Mouse (Mus musculus): Measurements from ENCODE around the gene Rab30. TPM values are rescaled to one million over a fixed set of nuclear protein-coding genes. Genes with fewer than 3 reads are reported as not detected.

Rab30 gene
- polyA plus RNA-seq, 2 experiments: 1.9 to 6.8 TPM

DNA sequence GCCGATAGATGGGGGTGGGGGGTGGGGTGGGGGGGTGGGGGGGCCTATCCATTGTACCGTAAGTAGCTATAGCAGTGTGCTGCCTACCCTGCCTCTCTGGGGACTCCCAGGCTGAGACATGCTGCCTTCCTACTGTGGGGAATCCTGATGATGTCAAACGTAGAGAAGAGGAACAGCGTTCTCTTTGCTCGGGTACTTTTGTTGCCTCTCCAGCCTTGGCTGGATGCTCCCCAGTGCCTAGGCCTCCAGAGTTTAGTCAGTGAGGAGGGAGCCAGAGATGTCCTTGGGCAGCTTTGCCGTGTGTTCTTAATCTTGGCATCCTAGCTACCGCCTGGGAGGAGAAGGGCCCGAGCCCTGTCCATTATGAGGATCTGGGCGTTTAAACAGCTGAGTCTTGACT is 41.1 kb downstream of the Rab30 start:
- TF ChIP-seq EP300 (IDR thresholded peaks at IDR 0.05; ENCODE audit: low read depth) (no peak), CTCF (IDR thresholded peaks at IDR 0.05; ENCODE audit: low read depth) (no peak)
- Histone ChIP-seq H3K4me1 (replicated peaks; ENCODE audit: control insufficient read depth in 2 of 2, insufficient read depth in 2 of 2, low read length in 1 of 2) (no peaks in the 10 kb centered on the region), H3K27ac (no peak overlapping the region), H3K9me3 (ENCODE audit: control insufficient read depth, low read length) (no peaks in the 10 kb centered on the region), H3K27me3 (ENCODE audit: control insufficient read depth, insufficient read depth, low read length) (no peaks in the 10 kb centered on the region), H3K4me2 (ENCODE audit: low read depth) (no peak overlapping the region), H3K9ac (replicated peaks) (no peak overlapping the region), H3K4me3 (ENCODE audit: insufficient read depth in 1 of 2, low read depth in 2 of 2, low read length in 2 of 2) (no peak overlapping the region), H3K36me3 (replicated peaks; ENCODE audit: control insufficient read depth, insufficient read depth, low read depth) (no peaks in the 10 kb centered on the region)
- ATAC-seq (ENCODE audit: insufficient read depth): no peak
- no peak for DNase-seq (ENCODE audit: low read depth in 3 of 3, low spot score in 3 of 3)
- WGBS (ENCODE audit: insufficient replicate concordance): 77% methylated on average over 9 of the region's 9 CpGs

DNA sequence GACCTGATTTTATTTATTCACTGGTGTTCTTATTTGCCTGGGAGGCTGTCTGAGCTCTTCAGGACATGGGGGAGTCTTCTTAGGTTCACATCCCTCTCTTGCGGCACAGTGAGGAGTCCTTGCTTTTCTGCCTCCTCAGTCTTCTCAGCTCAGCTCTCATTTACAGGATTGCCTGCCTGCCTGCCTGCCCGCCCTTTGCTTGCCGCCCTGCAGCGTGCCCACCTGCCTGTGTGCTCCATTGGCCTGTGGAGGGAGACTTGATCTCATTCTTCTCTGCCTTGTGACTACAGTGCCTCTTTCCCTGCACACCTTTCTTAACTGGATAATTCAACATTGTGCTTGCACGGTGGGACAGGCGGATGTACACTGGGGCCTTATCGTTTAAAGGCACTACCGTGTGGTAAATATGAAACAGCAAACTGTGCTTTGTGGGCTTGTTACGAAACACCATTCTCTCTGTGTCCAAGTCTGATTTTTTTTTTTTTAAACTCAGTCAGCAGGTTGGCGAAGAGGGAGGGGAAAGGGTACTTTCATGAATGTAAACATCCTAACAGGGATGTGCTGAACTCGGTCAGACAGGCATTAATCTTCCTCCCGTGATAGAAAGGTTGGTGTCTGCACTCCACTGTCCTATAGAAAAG is 41.9 kb downstream of the Rab30 start:
- Histone ChIP-seq H3K27me3 (ENCODE audit: control insufficient read depth, insufficient read depth, low read length) (no peaks in the 10 kb centered on the region), H3K36me3 (replicated peaks; ENCODE audit: control insufficient read depth, insufficient read depth, low read depth) (no peaks in the 10 kb centered on the region), H3K9me3 (ENCODE audit: control insufficient read depth, low read length) (no peaks in the 10 kb centered on the region), H3K27ac (no peak overlapping the region), H3K4me1 (replicated peaks; ENCODE audit: control insufficient read depth in 2 of 2, insufficient read depth in 2 of 2, low read length in 1 of 2) (no peaks in the 10 kb centered on the region), H3K4me2 (ENCODE audit: low read depth) (no peak overlapping the region), H3K9ac (replicated peaks) (no peak overlapping the region), H3K4me3 (ENCODE audit: insufficient read depth in 1 of 2, low read depth in 2 of 2, low read length in 2 of 2) (no peak overlapping the region)
- TF ChIP-seq EP300 (IDR thresholded peaks at IDR 0.05; ENCODE audit: low read depth): no peak
- TF ChIP-seq CTCF (IDR thresholded peaks at IDR 0.05; ENCODE audit: low read depth): no peak
- no peak for ATAC-seq (ENCODE audit: insufficient read depth)
- 64% methylated on average over 12 of the region's 12 CpGs for WGBS (ENCODE audit: insufficient replicate concordance)
- DNase-seq (ENCODE audit: low read depth in 3 of 3, low spot score in 3 of 3): no peak

DNA sequence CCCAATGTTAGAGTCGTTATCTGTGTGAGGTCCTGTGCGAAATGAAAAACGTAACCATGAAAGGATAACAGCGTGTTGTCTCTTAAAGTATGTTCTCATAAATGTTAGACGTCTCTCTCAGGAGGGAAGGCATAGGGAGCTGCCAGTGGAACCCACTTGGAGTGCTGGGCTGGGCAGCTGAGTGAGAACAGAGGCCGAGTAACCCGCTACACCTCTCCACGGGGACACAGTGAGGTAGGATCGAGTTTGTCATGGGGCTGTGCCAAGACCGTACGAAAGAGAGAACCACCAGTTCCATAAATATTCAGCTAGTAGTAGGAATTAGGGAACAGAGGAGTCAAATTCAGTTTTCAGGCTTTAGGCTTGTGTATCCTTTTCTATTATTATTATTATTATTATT is 42.5 kb downstream of the Rab30 start:
- H3K4me1 ChIP-seq (replicated peaks; ENCODE audit: control insufficient read depth in 2 of 2, insufficient read depth in 2 of 2, low read length in 1 of 2): no peaks in the 10 kb centered on the region
- H3K27me3 ChIP-seq (ENCODE audit: control insufficient read depth, insufficient read depth, low read length): no peaks in the 10 kb centered on the region
- no peak for ATAC-seq (ENCODE audit: insufficient read depth)
- no peak overlapping the region for H3K27ac ChIP-seq
- DNase-seq (ENCODE audit: low read depth in 3 of 3, low spot score in 3 of 3): no peak
- H3K4me2 ChIP-seq (ENCODE audit: low read depth): no peak overlapping the region
- no peaks in the 10 kb centered on the region for H3K36me3 ChIP-seq (replicated peaks; ENCODE audit: control insufficient read depth, insufficient read depth, low read depth)
- 77% methylated on average over 11 of the region's 11 CpGs for WGBS (ENCODE audit: insufficient replicate concordance)
- H3K9ac ChIP-seq (replicated peaks): no peak overlapping the region
- H3K9me3 ChIP-seq (ENCODE audit: control insufficient read depth, low read length): no peaks in the 10 kb centered on the region
- TF ChIP-seq CTCF (IDR thresholded peaks at IDR 0.05; ENCODE audit: low read depth) (no peak), EP300 (IDR thresholded peaks at IDR 0.05; ENCODE audit: low read depth) (no peak)
- H3K4me3 ChIP-seq (ENCODE audit: insufficient read depth in 1 of 2, low read depth in 2 of 2, low read length in 2 of 2): no peak overlapping the region

DNA sequence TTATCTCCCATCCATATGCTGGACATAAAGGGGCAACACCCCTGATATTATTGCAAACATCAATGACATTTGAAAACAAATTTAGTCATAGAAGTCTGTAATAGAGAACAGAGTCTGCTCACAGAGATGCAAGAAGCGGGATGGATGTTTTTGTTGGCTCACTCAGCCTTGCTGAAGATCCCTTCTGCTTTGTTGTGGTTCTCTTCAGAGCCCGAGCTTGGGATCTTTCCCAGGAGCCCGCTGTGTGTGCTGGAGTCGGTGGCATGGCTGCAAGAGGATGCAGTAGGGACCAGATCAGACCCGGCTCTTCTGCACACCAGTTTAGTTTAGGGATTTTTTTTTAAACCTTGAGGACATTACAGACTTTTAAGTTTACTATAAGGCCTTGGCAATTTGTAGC is 54.3 kb downstream of the Rab30 start:
- no peaks in the 10 kb centered on the region for H3K27me3 ChIP-seq (ENCODE audit: control insufficient read depth, insufficient read depth, low read length)
- H3K36me3 ChIP-seq (replicated peaks; ENCODE audit: control insufficient read depth, insufficient read depth, low read depth): no peaks in the 10 kb centered on the region
- H3K9me3 ChIP-seq (ENCODE audit: control insufficient read depth, low read length): no peaks in the 10 kb centered on the region
- no peak overlapping the region for H3K9ac ChIP-seq (replicated peaks)
- no peak overlapping the region for H3K4me3 ChIP-seq (ENCODE audit: insufficient read depth in 1 of 2, low read depth in 2 of 2, low read length in 2 of 2)
- no peak overlapping the region for H3K4me2 ChIP-seq (ENCODE audit: low read depth)
- H3K4me1 ChIP-seq (replicated peaks; ENCODE audit: control insufficient read depth in 2 of 2, insufficient read depth in 2 of 2, low read length in 1 of 2): no peaks in the 10 kb centered on the region
- DNase-seq (ENCODE audit: low read depth in 3 of 3, low spot score in 3 of 3): no peak
- ATAC-seq (ENCODE audit: insufficient read depth): no peak
- no peak overlapping the region for H3K27ac ChIP-seq
- 70% methylated on average over 5 of the region's 5 CpGs for WGBS (ENCODE audit: insufficient replicate concordance)
- TF ChIP-seq CTCF (IDR thresholded peaks at IDR 0.05; ENCODE audit: low read depth): no peak
- TF ChIP-seq EP300 (IDR thresholded peaks at IDR 0.05; ENCODE audit: low read depth): no peak

DNA sequence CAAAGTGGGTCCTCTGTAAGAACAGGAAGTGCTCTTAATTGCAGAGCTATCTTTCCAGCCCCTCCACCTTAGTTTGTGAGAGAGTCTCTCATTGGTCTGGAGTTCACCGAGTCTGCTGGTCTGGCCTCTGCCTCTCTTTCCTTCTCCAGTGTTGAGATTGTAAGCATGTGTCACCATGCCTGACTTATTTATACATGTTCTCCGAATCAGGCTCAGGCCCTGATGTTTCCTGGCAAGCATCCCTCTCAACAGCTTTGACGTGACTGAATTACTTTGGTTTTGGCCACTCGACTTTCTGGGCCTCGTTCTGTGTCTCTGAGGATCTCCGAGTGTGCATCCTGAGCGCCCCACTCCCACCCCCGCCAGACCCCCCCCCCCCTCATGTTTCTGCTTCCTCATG is 55.4 kb downstream of the Rab30 start:
- ATAC-seq (ENCODE audit: insufficient read depth) (no peak), DNase-seq (ENCODE audit: low read depth in 3 of 3, low spot score in 3 of 3) (no peak)
- Histone ChIP-seq H3K4me3 (ENCODE audit: insufficient read depth in 1 of 2, low read depth in 2 of 2, low read length in 2 of 2) (no peak overlapping the region), H3K9ac (replicated peaks) (no peak overlapping the region), H3K4me2 (ENCODE audit: low read depth) (no peak overlapping the region), H3K4me1 (replicated peaks; ENCODE audit: control insufficient read depth in 2 of 2, insufficient read depth in 2 of 2, low read length in 1 of 2) (no peaks in the 10 kb centered on the region), H3K9me3 (ENCODE audit: control insufficient read depth, low read length) (no peaks in the 10 kb centered on the region), H3K27me3 (ENCODE audit: control insufficient read depth, insufficient read depth, low read length) (no peaks in the 10 kb centered on the region), H3K36me3 (replicated peaks; ENCODE audit: control insufficient read depth, insufficient read depth, low read depth) (no peaks in the 10 kb centered on the region), H3K27ac (no peak overlapping the region)
- no peak for TF ChIP-seq EP300 (IDR thresholded peaks at IDR 0.05; ENCODE audit: low read depth)
- no peak for TF ChIP-seq CTCF (IDR thresholded peaks at IDR 0.05; ENCODE audit: low read depth)
- WGBS (ENCODE audit: insufficient replicate concordance): 67% methylated on average over 8 of the region's 8 CpGs

Measured in liver, embryonic 14.5 days (tissue).